Mouse (Mus musculus): ENCODE results near the gene Zmym1. TPM values are rescaled to one million over a fixed set of nuclear protein-coding genes. Genes with fewer than 3 reads are reported as not detected.
"Not testable (repeated sequence)": the region's sequence is repeated elsewhere in the genome, so short reads cannot be mapped to it uniquely, and the experiment has no call there.

Gene Zmym1
- total RNA-seq (2022), result 10 to 100 TPM; 10.6 to 14.6 (median 12.9) TPM

DNA sequence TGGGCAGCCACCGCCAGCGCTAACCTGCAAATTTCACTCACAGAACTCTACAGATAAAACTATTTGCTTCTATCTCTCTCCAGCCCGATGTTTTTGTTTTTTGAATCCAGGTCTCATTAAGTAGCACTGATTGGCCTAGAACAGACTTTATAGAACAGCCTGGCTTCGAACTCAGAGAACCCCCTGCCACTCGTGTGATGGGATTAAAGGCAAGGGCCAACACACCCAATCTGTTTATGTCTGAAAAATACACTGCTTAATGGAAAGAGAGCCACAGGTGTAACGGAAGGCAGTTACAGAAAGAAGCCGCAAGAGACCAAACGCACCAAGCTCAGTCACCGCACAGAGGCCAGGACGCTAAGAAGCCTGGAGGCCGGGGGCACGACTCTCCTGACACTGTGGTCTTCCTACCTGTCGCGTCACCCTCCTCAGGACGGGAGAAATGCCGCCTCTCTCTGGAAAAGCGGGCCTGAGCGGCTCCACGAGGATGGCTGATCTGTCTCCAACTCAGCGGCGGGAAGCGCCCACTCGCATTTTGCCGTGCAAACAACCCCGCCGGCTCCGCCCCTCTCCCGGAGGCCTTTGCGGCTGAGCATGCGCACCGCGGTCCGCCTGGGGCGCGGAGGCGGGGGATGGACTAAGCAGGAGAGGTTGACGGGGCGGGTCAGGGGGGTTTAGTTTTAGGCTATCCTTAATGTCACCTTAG lies at the start of gene Zmym1:
Zmym1 (minus strand) TSS at position 568 of the 706 bp plus-strand sequence.
- peak; percentile 81 to 83 for DNase-seq (ENCODE audit: low spot score in 2 of 2)

DNA sequence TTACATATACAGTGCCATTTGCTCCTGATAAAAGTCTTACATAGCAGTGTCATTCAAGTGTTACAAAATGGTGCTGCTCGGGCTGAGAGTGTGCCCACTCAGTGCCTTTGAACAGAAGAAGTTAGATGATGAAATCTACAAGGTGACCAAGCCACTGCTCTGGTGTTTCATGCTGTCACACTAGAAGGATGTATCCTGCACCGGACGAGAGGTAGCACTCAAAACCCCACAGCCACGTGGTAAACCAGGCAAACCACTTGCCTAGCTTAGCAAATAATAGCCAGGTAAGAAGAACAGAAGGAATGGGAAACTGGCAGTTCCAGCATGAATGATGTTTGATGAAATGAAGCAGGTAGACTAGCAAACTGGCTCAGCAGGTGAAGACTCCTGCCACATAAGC lies 49.6 kb upstream of the Zmym1 start:
- no peak for DNase-seq (ENCODE audit: low spot score in 2 of 2)

DNA sequence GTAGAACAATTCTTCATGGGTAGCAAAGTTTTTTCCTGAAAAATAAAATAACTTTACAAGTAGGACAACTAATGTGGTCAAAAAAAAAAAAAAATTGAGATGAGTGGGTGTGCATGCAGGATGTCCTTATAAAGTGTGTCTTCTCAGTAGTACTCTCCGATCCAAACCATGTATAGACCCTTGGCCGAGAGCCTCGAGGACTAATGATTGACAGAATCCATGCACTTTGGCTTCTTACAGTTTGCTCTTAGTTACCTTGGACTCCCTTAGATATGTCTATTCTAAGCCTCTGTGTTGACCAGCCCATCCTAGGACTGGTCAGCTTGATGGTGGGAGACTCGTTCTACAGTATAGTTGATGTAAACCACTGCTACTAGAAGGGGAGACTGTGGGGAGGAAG lies 46.6 kb upstream of the Zmym1 start:
- DNase-seq (ENCODE audit: low spot score in 2 of 2), result no peak

DNA sequence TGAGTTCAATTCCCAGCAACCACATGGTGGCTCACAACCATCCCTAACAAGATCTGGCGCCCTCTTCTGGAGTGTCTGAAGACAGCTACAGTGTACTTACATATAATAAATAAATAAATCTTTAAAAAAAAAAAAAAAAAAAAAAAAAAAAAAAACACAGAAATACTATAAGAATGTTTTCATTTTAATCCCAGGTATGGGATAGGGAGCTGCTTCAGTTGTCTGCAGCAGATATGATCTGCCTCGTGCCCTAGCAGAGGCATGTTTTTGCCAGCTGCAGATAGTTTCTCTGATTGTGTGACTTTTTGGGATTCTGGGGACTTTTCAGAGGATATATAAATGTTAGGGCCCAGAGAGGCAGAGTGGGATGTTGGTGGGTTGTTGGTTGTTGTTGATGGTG lies 38.6 kb upstream of the Zmym1 start:
- DNase-seq (ENCODE audit: low spot score in 2 of 2), result not testable (repeated sequence)

DNA sequence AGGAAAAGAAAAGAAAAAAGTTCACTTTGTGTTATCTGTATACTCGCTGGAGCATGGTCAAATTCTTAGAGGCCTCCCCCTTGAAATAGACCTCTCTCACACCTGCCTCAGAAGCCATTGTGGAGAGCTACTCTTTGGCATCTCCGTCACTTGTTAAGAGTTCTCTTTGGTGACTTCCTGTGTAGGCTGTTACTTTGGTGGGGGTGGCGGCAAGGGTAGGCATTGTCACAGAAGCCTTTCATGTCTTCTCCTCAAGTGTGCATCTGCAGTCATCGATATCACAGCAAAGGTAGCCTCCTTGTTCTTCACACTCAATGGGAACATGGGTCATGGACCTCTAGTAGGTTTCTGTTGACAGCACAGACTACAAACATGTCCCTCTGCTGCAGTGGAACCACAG lies 34.1 kb upstream of the Zmym1 start:
- DNase-seq (ENCODE audit: low spot score in 2 of 2), result no peak

DNA sequence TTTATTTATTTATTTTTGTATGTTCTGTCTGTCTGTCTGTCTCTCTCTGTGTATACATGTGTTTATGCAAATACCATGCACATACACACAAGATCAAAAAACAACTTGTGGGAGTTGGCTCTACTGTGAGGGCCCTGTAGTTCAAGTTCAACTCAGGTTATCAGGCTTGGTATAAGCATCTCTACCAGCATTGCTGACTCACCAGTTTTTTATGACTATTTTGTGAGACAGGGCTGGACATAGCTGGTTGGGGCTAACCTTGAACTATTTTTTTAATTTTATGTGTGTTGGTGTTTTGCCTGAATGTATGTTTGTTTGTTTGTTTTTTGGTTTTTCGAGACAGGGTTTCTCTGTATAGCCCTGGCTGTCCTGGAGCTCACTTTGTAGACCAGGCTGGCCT lies 30.2 kb upstream of the Zmym1 start:
- no peak for DNase-seq (ENCODE audit: low spot score in 2 of 2)

DNA sequence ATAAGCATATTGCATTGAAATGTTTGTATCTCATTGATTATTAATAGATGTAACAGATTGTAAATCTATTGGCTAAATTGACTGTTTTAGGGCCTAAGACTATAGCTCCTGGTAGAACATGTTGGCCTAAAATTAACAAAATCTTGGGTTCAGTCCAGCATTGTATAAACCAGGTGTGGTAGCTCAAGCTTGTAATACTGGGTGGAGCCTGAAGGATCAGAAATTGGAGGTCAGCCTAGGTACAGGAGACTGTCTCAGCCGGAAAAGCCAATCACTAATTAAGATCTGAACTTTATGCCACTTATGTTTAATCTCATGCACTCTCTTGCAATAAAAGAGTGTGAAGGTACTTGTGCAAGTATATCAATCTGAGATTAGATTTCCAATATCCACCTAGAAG lies 24.8 kb upstream of the Zmym1 start:
- no peak for DNase-seq (ENCODE audit: low spot score in 2 of 2)

DNA sequence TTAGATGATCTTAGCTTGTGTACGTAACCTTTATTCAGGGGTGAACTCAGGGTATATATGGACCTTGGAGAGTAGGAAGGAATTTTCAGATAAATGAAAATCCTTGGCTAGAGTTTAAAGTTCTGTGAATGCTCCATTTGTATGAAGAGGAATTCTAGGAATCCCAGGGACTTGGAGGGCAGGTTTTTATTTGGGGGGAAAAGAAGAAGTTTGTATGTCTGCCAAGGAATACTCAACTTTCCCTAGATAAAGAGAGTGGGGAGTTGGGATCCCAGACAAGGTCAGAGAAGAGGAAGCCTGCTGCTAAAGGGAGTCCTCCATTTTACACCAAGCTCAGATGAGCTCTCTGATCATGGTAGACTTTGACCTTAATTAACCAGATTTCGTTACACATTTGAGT lies 22.2 kb upstream of the Zmym1 start:
- no peak for DNase-seq (ENCODE audit: low spot score in 2 of 2)

DNA sequence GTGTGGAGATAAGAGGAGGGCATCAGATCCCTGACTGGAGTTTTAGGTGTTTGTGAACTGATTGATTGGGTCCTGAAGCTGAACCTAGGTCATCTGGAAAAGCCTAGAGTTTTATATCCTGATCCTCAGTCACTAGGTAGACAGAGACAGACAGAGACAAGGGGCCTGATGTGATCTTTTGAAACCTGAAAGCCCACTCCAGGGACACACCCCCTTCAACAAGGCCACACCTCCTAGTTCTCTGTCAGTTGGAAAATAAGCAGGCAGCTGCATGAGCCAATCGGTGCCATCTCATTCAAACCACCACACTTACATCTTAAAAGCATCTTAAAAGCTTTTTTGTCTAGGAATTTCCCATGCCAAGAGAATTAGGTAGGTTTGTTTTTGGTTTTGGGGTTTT lies 19.9 kb upstream of the Zmym1 start:
- DNase-seq (ENCODE audit: low spot score in 2 of 2), result no peak

DNA sequence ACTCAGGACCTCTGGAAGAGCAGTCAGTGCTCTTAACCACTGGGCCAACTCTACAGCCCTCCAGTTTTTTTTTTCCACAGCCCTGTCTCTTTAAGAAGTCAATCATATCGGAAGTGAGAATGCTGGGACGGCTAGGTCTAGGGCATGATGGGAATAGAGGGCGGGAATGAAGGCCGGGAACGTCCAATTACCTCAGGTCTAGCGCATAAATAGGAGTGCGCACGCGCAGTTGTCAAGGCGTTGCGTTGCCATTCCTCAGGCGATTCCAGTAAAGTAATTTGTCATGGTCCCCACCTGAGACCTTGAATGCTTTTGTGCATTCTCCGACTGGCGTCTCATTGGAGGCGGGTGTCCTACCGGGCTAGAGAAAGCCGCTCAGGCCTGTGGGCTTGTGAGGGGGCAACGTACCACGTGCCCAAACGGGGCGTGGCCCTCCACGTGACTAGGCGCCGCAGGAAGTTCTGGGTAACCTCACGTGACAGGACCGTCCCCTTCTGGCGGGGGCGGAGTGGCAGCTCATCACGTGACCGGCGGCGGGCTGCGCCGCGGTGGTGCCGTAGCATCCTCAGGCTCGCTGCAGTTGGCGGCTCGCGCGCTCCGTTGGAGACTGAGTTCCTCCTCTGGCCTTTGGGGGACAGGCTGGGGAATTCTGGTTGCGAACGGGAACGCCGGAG lies 16.1 kb upstream of the Zmym1 start, which contains the start of gene Zmym6:
Zmym6 (plus strand) TSS at position 509 of the 674 bp plus-strand sequence.
- peak; percentile 93 to 97 for DNase-seq (ENCODE audit: low spot score in 2 of 2)

DNA sequence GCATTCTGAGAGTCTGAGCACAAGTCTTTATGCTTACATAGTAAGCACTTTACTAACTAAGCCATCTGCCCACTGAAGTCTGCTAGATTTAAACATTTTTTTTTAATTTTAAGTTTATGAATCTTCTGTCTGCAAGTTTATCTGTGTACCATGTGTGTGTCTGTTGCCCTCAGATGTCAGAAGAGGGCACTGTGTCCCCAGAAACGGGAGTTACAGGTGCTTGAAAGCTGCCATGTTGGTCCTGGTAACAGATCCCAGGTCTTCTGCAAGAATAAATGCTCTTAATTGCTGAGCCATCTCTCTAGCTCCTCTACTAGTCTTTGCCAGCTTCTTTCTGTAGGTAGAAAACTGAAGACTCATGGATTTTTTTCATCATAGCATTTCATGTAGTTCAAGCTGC lies 14.0 kb upstream of the Zmym1 start:
- DNase-seq (ENCODE audit: low spot score in 2 of 2), result no peak

DNA sequence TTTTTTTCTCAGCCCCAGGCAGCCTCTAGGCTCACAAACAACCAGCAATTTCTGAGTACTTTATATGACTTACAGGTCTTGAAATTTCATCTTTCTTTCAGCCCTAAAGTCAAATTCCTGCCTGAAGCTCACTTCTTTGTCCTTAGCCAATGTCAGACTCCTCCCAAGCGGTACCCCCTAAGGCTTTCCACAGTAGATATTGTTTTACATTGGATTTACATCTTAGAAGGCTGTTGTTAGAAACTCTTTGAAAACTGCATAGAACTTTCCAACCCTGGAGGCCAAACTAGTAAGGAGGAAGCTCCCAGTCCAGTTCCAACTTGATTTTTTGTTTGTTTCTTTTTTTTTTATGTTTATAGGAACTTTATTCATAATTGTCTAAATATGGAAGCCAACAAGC lies 3.1 kb upstream of the Zmym1 start:
- no peak for DNase-seq (ENCODE audit: low spot score in 2 of 2)

DNA sequence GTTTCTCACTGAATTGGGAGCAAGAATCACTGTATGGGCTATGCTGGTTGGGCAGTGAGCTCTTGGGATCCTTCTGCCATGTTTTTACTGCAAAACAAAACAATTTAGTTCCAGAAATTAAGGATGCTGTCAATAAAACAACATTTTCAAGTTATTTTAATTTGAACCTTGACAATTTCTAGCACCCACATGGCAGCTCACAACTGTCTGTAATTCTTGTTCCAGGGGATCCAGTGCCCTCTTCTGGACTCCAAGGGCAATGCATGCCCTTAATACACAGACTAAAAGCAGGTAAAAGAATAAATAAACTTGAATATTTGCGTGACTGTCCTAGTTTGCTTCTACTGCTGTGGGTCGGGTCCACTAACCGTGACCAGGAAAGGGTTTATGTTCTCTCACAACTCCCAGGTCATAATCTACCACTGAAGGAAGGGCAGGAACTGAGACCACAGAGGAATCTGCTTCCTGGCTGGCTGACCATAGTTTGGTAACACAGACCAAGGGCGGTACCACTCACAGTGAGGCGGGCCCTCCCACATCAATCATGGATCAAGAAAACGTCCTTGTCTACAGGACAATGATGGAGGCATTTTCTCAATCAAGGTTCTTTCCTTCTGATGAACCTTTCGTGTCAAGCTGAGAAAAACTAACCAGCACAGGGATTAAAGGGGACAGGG lies 6.3 kb downstream of the Zmym1 start:
- DNase-seq (ENCODE audit: low spot score in 2 of 2), result no peak

DNA sequence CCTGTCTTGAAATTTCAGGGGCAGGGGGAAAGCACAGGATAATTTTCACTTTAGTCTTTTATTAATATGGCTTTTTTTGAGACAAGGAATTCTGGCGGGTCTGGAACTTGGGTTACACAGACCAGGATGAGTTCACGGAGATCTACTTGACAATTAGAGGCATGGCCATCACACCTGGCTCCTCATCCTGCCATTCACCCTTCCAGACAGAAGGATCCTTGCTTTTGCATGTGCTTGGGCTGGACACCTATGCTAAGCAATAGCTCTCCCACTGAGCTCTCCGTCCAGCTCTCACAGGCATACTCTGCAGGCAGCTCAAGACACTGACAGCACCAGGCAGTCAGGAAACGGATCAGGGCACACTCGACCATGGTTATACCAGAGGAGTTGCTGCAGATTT lies 7.9 kb downstream of the Zmym1 start:
- no peak for DNase-seq (ENCODE audit: low spot score in 2 of 2)

DNA sequence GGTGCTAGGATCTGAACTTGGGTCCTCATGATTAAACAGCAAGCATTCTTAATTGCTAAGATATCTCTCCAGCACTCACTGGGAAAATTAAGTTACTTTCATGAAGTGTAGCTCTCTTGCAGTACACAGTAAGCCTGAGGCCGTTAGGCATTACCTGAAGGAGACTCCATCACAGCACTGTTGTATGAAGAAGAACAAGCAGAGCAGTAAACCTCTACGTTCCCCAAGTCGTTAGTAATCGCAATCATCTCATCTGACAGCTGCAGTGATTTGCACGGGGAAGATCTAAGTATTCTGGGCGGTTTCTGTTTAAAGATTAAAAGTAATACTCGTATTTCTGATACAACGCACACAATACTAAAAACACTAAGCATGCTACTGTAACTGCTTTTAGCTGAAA lies 9.8 kb downstream of the Zmym1 start:
- no peak for DNase-seq (ENCODE audit: low spot score in 2 of 2)

DNA sequence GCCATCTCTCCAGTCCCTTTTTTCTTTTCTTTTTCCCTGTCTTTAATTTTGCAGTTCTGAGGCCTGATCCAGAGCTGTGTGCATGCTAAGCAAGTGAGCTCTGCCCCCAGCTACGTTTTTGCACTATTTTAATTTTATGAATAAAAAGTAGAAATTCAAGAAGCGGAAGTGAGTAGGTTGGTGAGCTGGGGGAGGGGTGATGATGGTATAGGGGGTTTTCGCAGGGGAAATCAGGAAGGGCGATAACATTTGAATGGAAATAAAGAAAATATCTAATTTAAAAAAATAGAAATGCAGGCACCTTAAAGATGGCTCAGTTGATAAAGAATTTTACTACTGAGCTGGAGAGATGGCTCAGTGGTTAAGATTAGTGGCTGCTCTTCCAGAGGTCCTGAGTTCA lies 17.4 kb downstream of the Zmym1 start:
- DNase-seq (ENCODE audit: low spot score in 2 of 2), result no peak

DNA sequence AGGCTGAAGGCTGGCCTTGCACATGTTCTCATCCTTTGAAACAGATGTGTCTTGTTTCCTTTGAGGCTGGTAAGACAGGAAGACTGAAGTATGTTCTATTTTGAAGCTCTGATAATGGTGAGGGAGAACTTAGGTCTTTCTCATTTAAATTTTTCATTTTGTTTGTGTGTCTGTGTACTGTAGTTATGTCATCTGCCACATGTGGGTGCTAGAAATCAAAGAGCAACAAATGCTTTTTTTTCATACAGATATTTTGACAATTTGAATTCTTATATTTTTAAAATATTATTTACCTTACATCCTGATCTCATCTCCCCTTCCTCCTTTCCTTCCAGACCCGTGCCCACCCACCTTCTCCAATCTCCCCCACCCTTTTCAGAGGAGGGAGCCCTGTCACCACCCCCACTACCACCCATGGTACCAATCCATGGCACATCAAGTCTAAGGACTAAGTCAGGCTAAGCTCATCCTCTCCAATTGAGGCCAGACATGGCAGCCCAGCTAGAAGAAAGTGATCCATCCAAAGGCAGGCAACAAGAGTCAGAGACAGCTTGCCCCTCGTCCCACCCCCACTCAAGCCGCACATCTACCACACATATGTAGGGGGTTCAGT lies 21.0 kb downstream of the Zmym1 start:
- DNase-seq (ENCODE audit: low spot score in 2 of 2), result no peak

DNA sequence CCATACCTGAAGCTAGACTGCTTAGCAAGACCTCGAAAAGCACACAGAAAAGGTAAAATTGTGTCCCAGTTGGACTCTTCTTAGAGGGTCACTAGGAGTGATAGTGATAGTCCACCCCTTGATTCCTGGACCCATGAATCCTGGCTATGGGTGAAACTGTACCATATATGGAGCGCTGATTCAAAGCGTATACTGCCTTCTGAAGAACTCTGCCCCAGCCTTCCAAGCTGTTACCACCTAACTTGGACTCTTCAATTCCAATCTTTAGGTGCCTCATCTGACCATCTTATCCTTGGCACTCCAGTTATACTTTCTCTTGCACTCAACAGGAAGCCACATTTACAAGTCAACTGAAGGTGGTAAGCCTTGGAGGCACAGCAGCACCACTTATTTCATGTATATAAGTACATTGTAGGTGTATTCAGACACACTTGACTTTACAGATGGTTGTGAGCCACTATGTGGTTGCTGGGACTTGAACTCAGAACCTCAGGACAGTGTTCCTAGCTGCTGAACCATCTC lies 22.1 kb downstream of the Zmym1 start:
- DNase-seq (ENCODE audit: low spot score in 2 of 2), result no peak

DNA sequence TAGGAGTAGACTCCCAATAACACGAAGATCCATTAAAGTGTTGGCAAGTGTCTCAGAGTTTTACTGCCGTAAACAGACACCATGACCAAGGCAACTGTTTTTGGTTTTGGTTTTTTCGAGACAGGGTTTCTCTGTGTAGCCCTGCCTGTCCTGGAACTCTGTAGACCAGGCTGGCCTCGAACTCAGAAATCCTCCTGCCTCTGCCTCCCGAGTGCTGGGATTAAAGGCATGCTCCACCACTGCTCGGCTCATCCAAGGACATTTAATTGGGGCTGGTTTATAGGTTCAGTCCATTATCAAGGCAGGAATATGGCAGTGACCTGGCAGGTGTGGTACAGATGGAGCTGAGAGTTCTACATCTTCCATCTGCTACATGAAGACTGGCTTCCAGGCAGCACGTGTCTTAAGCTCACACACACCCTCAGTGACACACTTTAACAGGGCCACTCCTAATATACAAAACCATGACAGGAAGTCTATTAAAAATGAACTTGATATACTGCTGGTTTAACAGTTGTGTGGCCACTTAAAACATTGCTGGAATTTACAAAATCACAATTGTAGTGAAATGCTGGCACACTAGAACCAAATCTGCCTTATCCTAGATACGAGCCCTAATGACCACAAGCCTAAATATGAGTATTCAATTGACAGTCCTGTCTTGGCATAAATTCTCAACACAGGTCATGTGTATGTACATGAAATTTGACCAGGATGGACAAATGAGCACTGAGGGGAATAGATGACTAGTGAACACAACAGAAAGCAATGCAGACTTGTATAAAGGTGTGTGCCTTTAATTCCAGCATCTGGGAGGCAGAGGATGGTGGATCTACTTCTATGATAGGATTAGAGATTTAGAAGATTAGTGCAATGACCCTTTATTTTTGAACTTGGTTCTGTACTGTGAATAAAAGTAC lies 22.8 kb downstream of the Zmym1 start:
- no peak for DNase-seq (ENCODE audit: low spot score in 2 of 2)

DNA sequence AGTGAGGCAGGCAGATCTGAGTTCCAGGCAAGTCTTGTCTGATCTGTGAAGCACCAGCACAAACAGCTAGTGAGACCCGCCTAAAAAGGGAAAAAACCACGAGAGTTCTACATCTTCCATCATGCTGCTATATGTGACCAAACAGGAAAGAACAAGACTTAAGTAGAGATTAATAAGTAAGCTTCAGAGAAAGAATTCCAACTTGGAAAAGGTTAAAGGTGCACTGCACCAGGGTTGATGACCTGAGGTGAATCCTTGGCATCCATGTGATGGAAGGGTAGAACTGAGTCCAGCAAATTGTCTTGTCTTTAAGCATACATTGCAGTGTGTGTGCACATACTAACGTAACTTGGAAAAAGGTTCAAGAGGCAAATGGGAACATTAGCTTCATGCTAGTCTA lies 23.8 kb downstream of the Zmym1 start:
- DNase-seq (ENCODE audit: low spot score in 2 of 2), result no peak

All from left cerebral cortex, adult 8-10 months (tissue).